Mouse (Mus musculus) gastrocnemius, postnatal 10 days (tissue): ENCODE measurements around the gene Wwtr1. TPM values are rescaled to one million over a fixed set of nuclear protein-coding genes. Genes with fewer than 3 reads are reported as not detected.
A peak's percentile ranks its signal among the peaks of the same experiment; 100 is the strongest.

Source experiments
- DNase-seq: peaks from one replicate; pipeline ENCODE4 v3.0.0; 2021; ENCODE audit warnings: mixed read lengths
- microRNA-seq, 2 experiments: library from miRNA; unstranded; fragments of <30 nt; microRNA quantifications; one replicate each; pipeline ENCODE4 v1.2.0; 2021
- total RNA-seq, 2 experiments: library from RNA; stranded (reverse); gene quantifications; 2 replicates each; pipeline ENCODE4 v1.2.3; 2021

Wwtr1 gene
- total RNA-seq, 2 experiments from 2014 or later: 49.1 to 52.7 TPM

- peak; percentile 37 for DNase-seq
These were observed 130.0 kb downstream of the Wwtr1 start for GRCm38 (mm10) chr3:57445706-57446105.

DNA sequence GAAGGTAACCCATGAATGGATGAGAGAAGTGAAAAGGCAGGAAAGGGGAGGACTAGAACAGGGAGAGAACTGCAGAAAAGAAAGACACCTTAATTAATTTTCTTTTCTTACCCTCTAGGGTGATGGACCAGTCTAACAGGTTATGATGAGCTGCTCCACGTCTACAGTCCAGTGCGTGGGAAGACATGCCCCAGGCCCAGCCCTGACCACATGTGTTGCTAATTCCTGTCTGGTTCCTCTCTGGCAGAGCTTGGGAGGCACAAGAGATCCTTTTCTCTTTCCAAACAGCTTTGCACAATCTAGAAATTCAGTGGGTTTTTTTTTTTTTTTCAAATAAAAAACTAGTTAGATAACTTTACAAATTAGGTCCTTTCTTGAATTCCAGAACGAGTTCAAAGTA, 134.8 kb downstream of the Wwtr1 start:
- no peak for DNase-seq

DNA sequence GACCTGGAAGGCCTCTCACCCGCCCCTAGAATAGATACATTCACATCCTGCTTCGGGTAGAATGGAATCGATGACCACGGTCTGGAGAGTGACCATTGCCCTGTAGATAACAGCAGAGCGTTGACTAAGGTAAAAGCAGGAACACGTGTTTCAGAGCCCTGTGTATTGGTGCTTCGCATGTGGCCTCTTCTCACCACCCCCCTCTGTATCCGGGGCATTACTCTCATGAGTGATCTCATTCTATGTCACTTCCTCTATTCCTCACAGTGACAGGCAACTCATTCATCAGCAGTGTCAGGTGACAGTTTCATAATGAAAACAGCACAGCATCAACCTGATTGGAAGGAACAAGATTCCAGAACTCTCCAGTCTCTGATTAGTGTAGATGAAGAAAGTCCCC, 140.3 kb downstream of the Wwtr1 start:
- no peak for DNase-seq

DNA sequence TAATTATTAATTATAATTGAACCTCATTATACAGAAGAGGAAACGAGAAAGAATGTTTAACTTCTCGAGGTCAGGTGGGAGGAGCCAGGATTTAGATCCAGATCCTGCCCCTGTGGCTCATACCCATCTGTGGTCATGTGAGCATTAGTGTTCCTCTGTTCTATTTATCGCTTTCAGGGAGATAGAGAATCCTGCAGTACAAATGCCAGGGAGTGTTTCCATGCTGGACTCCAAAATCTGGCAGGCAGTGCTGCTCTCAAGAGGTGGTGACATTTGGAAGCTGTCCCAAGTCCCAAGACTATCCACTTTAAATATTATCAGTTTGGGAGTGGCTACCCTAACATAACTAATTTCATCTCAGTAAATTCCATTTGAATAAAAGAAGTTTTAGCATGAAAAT, 144.0 kb downstream of the Wwtr1 start:
- no peak for DNase-seq

- no peak for DNase-seq
These were observed 146.2 kb downstream of the Wwtr1 start for GRCm38 (mm10) chr3:57429486-57429885.

DNA sequence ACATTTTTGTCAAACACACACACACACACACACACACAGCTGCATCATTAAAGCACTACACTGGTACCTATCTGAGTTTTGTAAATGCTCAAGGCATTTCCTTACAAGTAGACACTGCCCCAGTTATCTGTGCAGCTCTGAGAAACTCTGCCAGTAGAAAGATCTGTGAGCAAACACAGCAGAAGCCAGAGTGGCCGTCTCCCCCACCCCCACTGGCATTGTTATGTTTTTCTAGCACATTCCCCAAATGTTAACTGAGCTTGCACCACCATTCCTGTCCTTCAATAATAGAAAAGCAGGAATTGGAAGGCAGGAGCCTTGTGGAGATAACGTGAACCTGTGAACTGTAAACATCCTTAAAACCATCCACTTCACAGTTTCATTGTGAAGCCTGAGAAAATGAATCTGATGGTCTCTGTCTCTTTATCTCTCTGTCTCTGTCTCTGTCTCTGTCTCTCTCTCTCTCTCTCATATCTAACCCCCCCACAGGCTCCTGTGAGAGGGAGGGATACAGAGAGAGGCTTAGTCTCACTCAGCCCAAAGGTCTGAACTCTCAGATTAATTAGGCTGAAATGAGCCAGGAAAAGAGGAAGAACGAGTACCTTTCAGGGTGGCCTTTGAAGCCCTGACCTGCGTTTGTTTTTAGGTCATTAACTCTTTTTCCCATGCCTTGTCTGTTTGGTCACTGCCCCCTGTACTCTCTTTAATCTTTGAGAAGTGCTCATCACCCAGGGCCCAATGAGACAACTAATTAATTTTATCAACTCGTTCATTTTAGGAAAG, 146.8 kb downstream of the Wwtr1 start:
- DNase-seq: no peak

DNA sequence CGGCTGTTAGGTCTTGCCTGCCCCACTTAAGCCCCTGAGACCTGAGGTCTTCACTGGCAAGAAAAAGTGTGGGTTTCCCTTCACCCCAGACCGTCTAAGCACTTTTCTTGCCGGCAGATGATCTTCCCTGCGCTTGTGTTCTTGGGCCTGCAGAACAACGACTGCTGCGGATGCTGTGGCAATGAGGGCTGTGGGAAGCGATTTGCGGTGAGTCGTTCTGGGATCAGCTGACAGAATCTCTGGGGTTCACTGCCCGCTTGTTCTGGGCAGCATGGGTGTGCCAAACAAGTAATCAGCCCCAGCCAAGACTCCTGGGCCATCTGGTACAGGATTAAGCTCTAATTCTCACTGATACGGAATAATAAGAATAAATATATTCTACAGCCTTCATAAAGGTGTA, 149.4 kb downstream of the Wwtr1 start:
- no peak for DNase-seq

DNA sequence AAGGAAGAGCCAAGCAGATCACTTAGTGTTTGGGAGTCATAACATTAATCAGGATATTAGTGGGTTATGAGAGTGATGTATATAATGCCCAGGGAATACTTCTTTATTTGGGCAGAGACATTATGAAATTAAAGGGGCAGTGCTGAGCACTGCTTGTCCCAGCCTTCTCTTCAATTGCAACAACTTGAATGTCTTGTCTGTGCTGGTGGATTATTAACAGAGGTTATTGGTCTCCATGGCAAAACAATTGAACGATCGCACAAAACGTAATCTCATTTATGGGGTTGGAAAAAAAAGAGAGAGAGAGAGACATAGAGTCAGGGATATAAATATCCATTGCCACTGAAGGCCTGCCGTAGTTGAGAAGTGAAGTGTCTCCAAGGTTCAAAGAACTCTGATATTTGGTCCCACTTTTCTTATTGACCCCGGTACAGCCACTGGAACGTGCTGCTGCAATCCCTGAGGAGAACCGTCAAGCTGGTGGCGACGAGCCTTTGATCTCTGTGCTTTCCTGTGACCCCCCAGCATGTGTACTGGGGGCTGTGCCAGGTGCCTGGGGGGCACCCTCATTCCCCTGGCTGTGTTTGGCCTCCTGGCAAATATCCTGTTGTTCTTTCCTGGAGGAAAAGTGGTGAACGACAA, 150.5 kb downstream of the Wwtr1 start, which contains the start of gene Tm4sf4:
Gene Tm4sf4 (plus strand): TSS at position 226 of the 642 bp plus-strand sequence.
- no peak for DNase-seq

- no peak for DNase-seq
These were observed 155.1 kb downstream of the Wwtr1 start for GRCm38 (mm10) chr3:57420660-57421059.

GRCm38 (mm10) chr3:57420233-57420632, 155.5 kb downstream of the Wwtr1 start:
- no peak for DNase-seq

DNA sequence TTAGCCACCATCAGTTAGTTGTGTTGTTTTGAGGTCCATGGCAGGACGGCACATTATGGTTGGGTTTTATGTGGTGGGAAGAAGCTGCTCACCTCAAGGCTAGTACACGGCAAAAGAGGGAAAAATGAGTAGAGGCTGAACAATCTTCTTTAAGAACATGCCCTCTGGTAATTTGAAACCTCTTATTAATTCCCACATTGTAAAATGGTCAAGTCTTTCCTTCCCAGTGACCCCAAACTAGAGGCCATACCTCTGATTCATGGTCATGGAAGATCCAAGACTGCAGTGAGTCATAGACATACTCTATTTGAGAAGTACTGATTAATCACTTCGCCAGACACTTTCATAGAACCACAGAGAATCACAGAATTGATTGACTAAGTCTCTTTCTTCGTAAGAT, 164.2 kb downstream of the Wwtr1 start:
- no peak for DNase-seq

Small RNAs within 50 kb of the gene (microRNA-seq; reads per million reads assigned to microRNA genes)
- 0 reads per million in 2 experiments for gene Mir6377

Other genes starting within 250 kb of the Wwtr1 start
- gene Tm4sf4, start 150.6 kb downstream of the Wwtr1 start, total RNA-seq: not detected
- 10 to 100 TPM; 17.5 to 18.8 TPM for gene Commd2, start 75.8 kb upstream of the Wwtr1 start, total RNA-seq
- gene Ankub1, start 116.9 kb upstream of the Wwtr1 start, total RNA-seq: not detected
- 10 to 100 TPM; 35.1 to 36.8 TPM for gene Rnf13, start 160.2 kb upstream of the Wwtr1 start, total RNA-seq